Mouse (Mus musculus): ENCODE measurements around the gene Hist1h1c.

DNA sequence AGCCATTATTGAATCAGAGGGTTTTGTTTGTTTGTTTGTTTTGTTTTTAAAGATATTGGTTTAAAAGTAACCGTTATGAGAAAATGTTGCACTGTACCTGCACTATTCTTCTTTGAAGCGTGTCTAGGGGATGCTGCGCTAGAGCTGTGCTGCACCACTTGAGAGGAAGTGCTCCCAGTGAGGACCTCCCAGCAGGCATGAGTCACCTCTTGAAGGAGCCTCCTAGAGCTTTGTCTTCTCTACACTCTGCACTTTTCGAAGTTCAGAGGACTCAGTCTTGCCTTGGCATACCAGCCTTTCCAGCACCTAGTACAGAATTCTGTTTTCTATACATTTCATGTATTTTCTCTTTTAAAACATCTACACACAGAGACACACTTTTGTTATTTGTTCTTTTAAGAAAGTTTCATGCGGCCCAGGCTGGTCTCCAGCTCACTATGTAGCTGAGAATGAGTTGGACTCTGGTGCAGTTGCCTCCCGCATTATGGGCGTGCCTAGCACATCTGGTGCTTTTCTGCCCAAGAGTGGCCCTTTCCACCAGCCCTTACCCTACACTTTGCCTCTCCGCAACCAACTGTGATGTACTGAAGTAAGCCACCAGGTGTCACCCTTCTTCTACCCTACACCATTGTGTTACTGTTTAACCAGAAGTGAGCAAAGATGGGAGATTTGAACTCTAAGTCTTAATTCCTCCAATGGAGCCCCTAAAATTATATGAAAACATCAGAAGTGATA, 37.7 kb upstream of the Hist1h1c start:
- TF ChIP-seq CTCF (IDR thresholded peaks at IDR 0.05; ENCODE audit: low read depth) (peak; percentile 89), EP300 (IDR thresholded peaks at IDR 0.05; ENCODE audit: low read depth) (no peak)
